Mouse (Mus musculus): ENCODE results near the gene C6.

The C6 gene

DNA sequence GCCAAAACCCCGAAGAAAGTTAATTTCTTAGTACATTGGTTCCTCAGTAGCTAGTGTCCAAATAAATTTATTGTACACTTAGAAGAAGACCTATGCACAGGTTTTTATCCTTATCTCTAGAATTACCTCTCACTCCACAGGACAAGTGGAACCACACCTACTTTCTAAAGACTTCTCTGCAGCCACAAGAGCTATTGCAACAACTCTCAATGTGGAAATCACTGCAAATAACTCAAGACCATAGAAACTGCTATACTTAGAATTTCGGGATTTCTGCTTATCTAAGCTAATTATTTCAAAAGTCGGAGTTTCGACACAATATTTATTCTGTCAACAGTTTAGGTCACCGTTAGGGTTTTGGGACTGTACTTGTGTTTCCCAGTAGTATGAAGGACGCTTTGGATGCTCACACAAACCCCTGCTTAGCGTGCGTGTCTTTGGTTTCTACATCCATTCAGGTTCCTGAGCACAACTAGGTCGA, at the start of gene C6:
C6 (plus strand) TSS at position 346 of the 481 bp plus-strand sequence.
- DNase-seq (ENCODE audit: low spot score): no peak

DNA sequence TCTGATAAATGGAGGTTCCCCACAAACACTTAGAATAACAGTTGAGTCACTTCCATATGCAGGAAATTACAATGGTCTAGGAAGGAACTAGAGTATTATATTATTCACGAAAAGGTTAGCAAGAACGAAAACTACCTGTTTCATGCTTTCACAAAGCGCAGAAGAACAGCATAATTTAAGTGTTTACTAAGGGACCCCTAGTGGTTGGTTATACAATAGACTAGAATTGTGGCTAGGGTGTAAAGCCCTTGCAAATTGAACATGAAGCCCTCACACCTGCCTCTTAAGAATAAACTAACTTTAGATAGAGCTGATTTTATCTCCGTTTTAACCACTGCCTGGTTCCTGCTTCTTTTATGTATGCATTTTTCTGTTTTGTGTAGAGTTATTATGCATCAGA, 29.4 kb upstream of the C6 start:
- no peak for DNase-seq (ENCODE audit: low spot score)

DNA sequence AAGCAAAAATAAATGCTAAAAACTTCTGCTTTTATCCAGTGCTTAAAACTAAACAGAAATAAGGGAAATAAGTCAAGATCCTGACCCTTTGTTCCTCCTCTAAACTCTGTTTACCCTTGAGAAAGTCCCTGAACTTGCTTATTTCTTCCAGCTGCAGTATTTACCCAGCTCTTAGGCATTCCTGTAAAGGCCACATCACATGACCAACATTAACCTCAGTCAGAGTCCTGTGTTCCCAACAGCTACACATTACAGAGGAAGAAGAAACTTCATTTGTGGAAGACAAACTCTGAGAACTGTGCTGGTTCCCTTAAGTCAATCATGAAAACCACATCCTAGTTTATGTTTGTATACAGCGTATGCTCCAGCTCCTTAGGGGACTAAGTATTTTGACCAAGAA, 7.2 kb downstream of the C6 start:
- no peak for DNase-seq (ENCODE audit: low spot score)

GRCm38 (mm10) chr15:4734996-4735609, 8.1 kb downstream of the C6 start:
- DNase-seq (ENCODE audit: low spot score): no peak

GRCm38 (mm10) chr15:4747656-4748055, 20.7 kb downstream of the C6 start:
- DNase-seq (ENCODE audit: low spot score): no peak

DNA sequence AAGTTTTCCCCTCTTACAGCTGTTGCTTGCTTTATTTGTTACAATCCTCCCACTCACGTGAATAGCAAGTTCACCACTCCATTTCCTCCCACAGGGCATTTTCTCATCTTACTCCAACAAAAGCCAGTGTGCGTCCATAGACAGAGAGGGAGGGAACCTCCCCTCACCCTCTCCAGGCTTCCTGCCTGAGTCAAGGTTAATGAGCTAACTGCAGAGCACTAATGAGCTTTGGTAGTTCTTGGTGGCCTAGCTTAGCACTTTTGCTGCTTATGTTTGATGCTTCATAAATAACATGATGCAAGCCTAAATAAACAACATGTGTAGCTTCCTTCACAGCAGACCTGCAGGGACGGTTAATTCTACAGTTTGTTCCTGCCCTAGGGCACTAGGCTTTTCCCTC, 63.4 kb downstream of the C6 start:
- DNase-seq (ENCODE audit: low spot score): no peak

DNA sequence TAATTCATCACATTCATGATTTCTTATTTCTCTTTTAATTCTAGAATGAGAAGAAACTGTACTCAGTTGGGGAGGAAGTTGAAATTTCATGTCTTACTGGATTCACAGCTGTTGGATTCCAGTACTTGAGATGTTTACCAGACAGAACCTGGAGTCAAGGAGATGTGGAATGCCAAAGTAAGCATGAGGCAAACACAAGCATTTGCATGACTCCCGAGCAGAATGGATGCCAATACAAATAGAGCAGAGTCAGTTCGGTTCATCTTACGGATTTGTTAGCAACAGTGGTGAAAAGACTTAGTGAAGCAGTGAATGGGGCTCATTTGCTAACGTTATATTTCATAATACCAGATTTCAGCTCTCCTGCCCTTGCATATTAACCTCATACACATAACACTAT, 69.9 kb downstream of the C6 start:
- DNase-seq (ENCODE audit: low spot score): no peak

DNA sequence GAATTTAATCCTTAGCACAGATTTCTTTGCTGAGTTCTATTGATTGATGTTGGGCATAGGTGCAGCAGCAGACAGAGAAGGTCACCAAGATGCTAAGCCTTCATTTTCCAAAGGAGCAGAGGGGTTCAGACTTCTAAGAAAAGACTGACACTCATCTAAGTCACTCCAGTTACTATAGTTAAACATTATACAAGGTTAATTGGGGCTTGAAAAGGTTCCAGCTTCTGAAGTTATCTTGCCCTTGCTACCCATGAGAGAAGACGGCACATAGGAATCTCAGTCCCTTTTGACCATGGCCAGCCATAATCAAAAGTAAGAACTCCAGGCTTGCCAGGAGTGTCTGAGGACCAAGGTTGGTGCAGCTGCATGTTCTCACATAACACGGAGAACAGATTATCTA, 77.3 kb downstream of the C6 start:
- no peak for DNase-seq (ENCODE audit: low spot score)

DNA sequence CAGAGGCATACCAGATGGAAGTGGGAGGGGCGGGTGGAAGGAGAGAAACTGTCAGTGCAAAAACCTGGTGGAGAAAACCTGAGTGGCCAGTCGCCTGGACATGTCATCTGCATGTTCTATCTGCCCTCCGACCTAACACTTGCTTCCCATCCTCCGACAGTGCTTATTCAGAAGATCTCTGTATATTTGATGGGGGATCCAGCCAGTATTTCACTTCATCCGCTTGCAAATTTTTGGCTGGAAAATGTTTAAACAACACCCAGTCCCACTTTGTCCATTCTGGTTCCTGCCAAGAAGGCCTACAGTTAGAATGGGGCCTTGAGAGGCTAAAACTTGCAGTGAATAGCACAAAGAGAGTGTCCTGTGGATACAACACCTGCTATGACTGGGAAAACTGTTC, 81.2 kb downstream of the C6 start:
- DNase-seq (ENCODE audit: low spot score): no peak

GRCm38 (mm10) chr15:4814976-4815375, 88.0 kb downstream of the C6 start:
- no peak for DNase-seq (ENCODE audit: low spot score)

- DNase-seq (ENCODE audit: low spot score): peak; percentile 10
Measured at GRCm38 (mm10) chr15:4815711-4816110, 88.7 kb downstream of the C6 start.

- no peak for DNase-seq (ENCODE audit: low spot score)
Measured at GRCm38 (mm10) chr15:4816752-4817493, 89.9 kb downstream of the C6 start.

- no peak for DNase-seq (ENCODE audit: low spot score)
Measured at GRCm38 (mm10) chr15:4818437-4818836, 91.5 kb downstream of the C6 start.

GRCm38 (mm10) chr15:4821161-4821560, 94.2 kb downstream of the C6 start:
- DNase-seq (ENCODE audit: low spot score): no peak

- DNase-seq (ENCODE audit: low spot score): no peak
Measured at GRCm38 (mm10) chr15:4821824-4822223, 94.8 kb downstream of the C6 start.

- DNase-seq (ENCODE audit: low spot score): no peak
Measured at GRCm38 (mm10) chr15:4827736-4828135, 100.8 kb downstream of the C6 start.

- no peak for DNase-seq (ENCODE audit: low spot score)
Measured at GRCm38 (mm10) chr15:4836354-4836753, 109.4 kb downstream of the C6 start.

DNA sequence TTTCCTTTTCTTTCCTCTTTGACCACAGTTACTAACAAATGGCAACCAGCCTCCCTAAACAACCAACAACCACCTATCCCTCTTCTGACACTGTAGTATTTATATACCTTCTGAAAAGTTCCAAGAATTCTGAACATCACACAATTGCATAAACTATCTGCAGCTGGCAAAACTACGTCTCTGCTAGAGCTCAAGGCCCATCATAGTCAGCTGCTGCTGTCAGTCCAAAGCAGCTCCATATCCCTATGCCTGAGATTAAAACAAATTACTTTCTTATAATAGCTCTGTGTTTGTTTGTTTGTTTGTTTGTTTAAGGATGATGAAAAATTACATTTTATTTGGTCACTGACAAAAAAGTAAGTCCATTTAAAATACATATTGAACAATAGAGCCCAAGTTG, 123.0 kb downstream of the C6 start:
- DNase-seq (ENCODE audit: low spot score): no peak

All from layer of hippocampus, adult 11-12 months (tissue).